ENCODE assay signal across 21 mouse cellular contexts in genomic region chr5:32191259-32191658, GRCm38 (mm10). TPM values are rescaled to one million over a fixed set of nuclear protein-coding genes. Genes with fewer than 3 reads are reported as not detected.
DNase-seq lines count a peak whose midpoint lies in the region; ATAC-seq and TF ChIP-seq lines count a peak whose summit lies in the region.
"Had no signal": no experiment of that assay in that cellular context is flagged by ENCODE, and none has a peak within 500 bp of the region (broad histone marks: within the 10 kb centered on the region; RNA-seq: fewer than 3 reads in every experiment).

No protein-coding gene starts in this region.

- H3K9ac ChIP-seq in lung, postnatal 0 days (replicated peaks; ENCODE audit: low read depth), result no peak overlapping the region
- H3K9ac ChIP-seq: forebrain, embryonic 13.5 days; forebrain, postnatal 0 days; heart, embryonic 15.5 days; hindbrain, embryonic 13.5 days had no signal

- H3K27me3 ChIP-seq in lung, postnatal 0 days (replicated peaks; ENCODE audit: insufficient read depth, low read length), result no peaks in the 10 kb centered on the region
- H3K27me3 ChIP-seq: forebrain, embryonic 13.5 days; heart, embryonic 15.5 days; hindbrain, embryonic 13.5 days; Patski had no signal

- TF ChIP-seq POLR2A in lung, adult 2 months (IDR thresholded peaks at IDR 0.05; ENCODE audit: borderline replicate concordance, extremely low read depth, low read depth, low read length), result no peak
- no peak for TF ChIP-seq POLR2A in embryonic fibroblast, embryonic 13.5 days (IDR thresholded peaks at IDR 0.05; ENCODE audit: low read depth, low read length)

- H3K36me3 ChIP-seq in lung, postnatal 0 days (ENCODE audit: insufficient read depth, low read length), result no peaks in the 10 kb centered on the region
- H3K36me3 ChIP-seq: G1E; heart, embryonic 15.5 days; hindbrain, embryonic 13.5 days had no signal

- H3K27ac ChIP-seq in lung, postnatal 0 days (ENCODE audit: low read length), result peak overlapping the region; percentile 83
- peak overlapping the region; percentile 90 for H3K27ac ChIP-seq in embryonic fibroblast, embryonic 13.5 days (ENCODE audit: insufficient read depth, low read length)
- H3K27ac ChIP-seq: forebrain, embryonic 13.5 days; heart, adult 2 months; heart, embryonic 15.5 days; hindbrain, embryonic 13.5 days; hindbrain, postnatal 0 days had no signal

- no peak for TF ChIP-seq CTCF in lung, postnatal 0 days (IDR thresholded peaks at IDR 0.05)
- no peak for TF ChIP-seq CTCF in lung, adult 2 months (IDR thresholded peaks at IDR 0.05; ENCODE audit: insufficient read depth, low read length)
- TF ChIP-seq CTCF in embryonic fibroblast, embryonic 13.5 days (IDR thresholded peaks at IDR 0.05; ENCODE audit: borderline replicate concordance, insufficient read depth, low read length), result no peak

- DNase-seq in lung, postnatal 0 days (ENCODE audit: low spot score), result peak; percentile 91
- DNase-seq in lung, adult 2 months, result no peak
- DNase-seq in NIH3T3 (ENCODE audit: low read depth), result peak; percentile 63
- no peak for DNase-seq in cerebellum, postnatal 10 days
- no peak for DNase-seq in retina, postnatal 1 day
- DNase-seq: B cell, adult 2 months; cerebellum, adult 11-12 months; cerebellum, adult 9-11 months; forebrain, postnatal 0 days had no signal

- H3K9me3 ChIP-seq in lung, postnatal 0 days (ENCODE audit: low read length), result no peaks in the 10 kb centered on the region
- H3K9me3 ChIP-seq: forebrain, embryonic 13.5 days; G1E; heart, embryonic 15.5 days; hindbrain, embryonic 13.5 days had no signal

- WGBS in lung, postnatal 0 days, result 52% methylated on average over 5 of the region's 5 CpGs
- WGBS in lung, adult 2 months, result 72% methylated on average over 5 of the region's 5 CpGs

- ATAC-seq in lung, postnatal 0 days, result peak; percentile 89
- ATAC-seq: activated CD4-positive, CD25-positive, alpha-beta regulatory T cell, adult 4 months; CD4-positive, CD25-positive, alpha-beta regulatory T cell, adult 4 months; forebrain, embryonic 13.5 days; forebrain, postnatal 0 days; hindbrain, postnatal 0 days had no signal

- H3K4me1 ChIP-seq in lung, postnatal 0 days (ENCODE audit: insufficient read depth, low read depth, low read length), result peaks cover 5% of the 10 kb centered on the region; the same call in 1 of the 2 replicates
- H3K4me1 ChIP-seq in lung, adult 2 months (ENCODE audit: control insufficient read depth, insufficient read depth, low read length), result no peaks in the 10 kb centered on the region
- H3K4me1 ChIP-seq in embryonic fibroblast, embryonic 13.5 days (ENCODE audit: control insufficient read depth, insufficient read depth, low read length), result peaks cover 17% of the 10 kb centered on the region
- H3K4me1 ChIP-seq: forebrain, embryonic 13.5 days; hindbrain, embryonic 13.5 days had no signal

- no peak overlapping the region for H3K4me3 ChIP-seq in lung, postnatal 0 days (ENCODE audit: low read depth, low read length)
- no peak overlapping the region for H3K4me3 ChIP-seq in lung, adult 2 months (replicated peaks; ENCODE audit: extremely low read depth, low read depth, low read length)
- H3K4me3 ChIP-seq in embryonic fibroblast, embryonic 13.5 days (ENCODE audit: insufficient read depth, low read length), result no peak overlapping the region
- H3K4me3 ChIP-seq: forebrain, embryonic 13.5 days; heart, adult 2 months; heart, embryonic 15.5 days; hindbrain, embryonic 13.5 days had no signal

- peak; percentile 99 for TF ChIP-seq EP300 in lung, postnatal 0 days (IDR thresholded peaks at IDR 0.05)

- no peak overlapping the region; the same call in 1 of the 2 replicates for H3K4me2 ChIP-seq in lung, postnatal 0 days (replicated peaks; ENCODE audit: low read depth, low read length)
- H3K4me2 ChIP-seq: forebrain, embryonic 13.5 days; heart, embryonic 11.5 days; heart, embryonic 15.5 days; hindbrain, embryonic 13.5 days had no signal

RNA-seq across cellular contexts. Expression of gene Plb1, which starts 41.2 kb away (rescaled TPM):
- polyA plus RNA-seq in lung, postnatal 0 days (2015; fragmentation: Nextera tagmentation; extraction: Ambion mirVana), result 16.6 and 17.1 TPM in 2 replicates
- 8.2 and 16.0 TPM in 2 replicates for polyA plus RNA-seq in lung, adult 2 months (2012; rRNA removed)
- polyA plus RNA-seq in embryonic fibroblast, embryonic 13.5 days (2011; ENCODE audit: insufficient read length, low read depth, missing spikeins), result 0.25 and 0.72 TPM in 2 replicates
- polyA plus RNA-seq: activated CD4-positive, CD25-positive, alpha-beta regulatory T cell, adult 4 months; CD4-positive, CD25-positive, alpha-beta regulatory T cell, adult 4 months; embryonic facial prominence, embryonic 11.5 days; forebrain, embryonic 13.5 days; G1E had no signal

RNA-seq across cellular contexts. Expression of gene Fosl2, which starts 55.7 kb away (rescaled TPM):
- 7.9 and 8.9 TPM in 2 replicates for polyA plus RNA-seq in lung, postnatal 0 days (2015; fragmentation: Nextera tagmentation; extraction: Ambion mirVana)
- 22.6 and 25.2 TPM in 2 replicates for polyA plus RNA-seq in lung, adult 2 months (2012; rRNA removed)
- polyA plus RNA-seq in embryonic fibroblast, embryonic 13.5 days (2011; ENCODE audit: insufficient read length, low read depth, missing spikeins), result 167 and 171 TPM in 2 replicates

Comparison
In these comparisons a context has a peak if more than half of its experiments do, and no peak if none do; other contexts are left out.
1. DNase-seq: peak in lung, postnatal 0 days (single experiment) and NIH3T3 (single experiment); none in lung, adult 2 months (single experiment), cerebellum, postnatal 10 days (0 of 2) and retina, postnatal 1 day (single experiment).